Mouse (Mus musculus): Measurements from ENCODE around the gene Rfng.

DNA sequence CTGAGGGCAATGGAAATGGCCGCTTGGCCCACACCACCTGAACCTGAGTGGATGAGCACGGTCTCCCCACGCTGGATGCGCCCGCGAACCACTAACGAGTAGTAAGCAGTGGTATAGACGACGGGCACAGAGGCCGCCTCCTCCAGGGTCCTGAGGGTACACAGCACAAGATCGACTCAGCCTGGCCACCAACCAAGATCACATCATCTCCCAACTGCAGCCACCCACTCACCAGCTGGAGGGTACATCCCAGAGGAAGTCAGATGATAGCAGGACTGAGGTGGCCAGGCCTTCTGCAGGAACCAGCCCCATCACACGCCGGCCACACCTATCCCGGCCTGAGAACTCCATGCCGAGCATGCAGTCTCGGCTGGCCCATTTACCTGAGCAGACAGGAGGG lies 28.1 kb upstream of the Rfng start:
- no peak for TF ChIP-seq CTCF (conservative IDR thresholded peaks at IDR 0.05 in 1 of 2, IDR thresholded peaks at IDR 0.05 in 1 of 2; ENCODE audit: low read depth in 2 of 2, low read length in 2 of 2)
- no peak for TF ChIP-seq NRF1 (IDR thresholded peaks at IDR 0.05; ENCODE audit: low read depth, low read length)
- no peak for TF ChIP-seq MAX (IDR thresholded peaks at IDR 0.05; ENCODE audit: low read length)
- TF ChIP-seq HCFC1 (IDR thresholded peaks at IDR 0.05; ENCODE audit: low read depth, low read length), result no peak
- TF ChIP-seq BHLHE40 (IDR thresholded peaks at IDR 0.05; ENCODE audit: low read depth, low read length), result no peak
- no peak for TF ChIP-seq POLR2AphosphoS2 (IDR thresholded peaks at IDR 0.05; ENCODE audit: low read depth, low read length)
- TF ChIP-seq ZNF384 (IDR thresholded peaks at IDR 0.05; ENCODE audit: low read depth, low read length), result no peak
- TF ChIP-seq SMC3 (IDR thresholded peaks at IDR 0.05; ENCODE audit: low read depth, low read length), result no peak
- no peak for TF ChIP-seq UBTF (IDR thresholded peaks at IDR 0.05; ENCODE audit: low read depth, low read length)

Data from CH12.LX (cell line).